Mouse (Mus musculus) neural tube, embryonic 11.5 days (tissue): ENCODE measurements at regions not wholly inside any gene's neighbourhood (a gene's known extent, or its start where the extent isn't known, plus 50 kb on each side); places are given as distances from the start of the nearest gene placed in this dataset.
"Not testable (repeated sequence)": the region's sequence is repeated elsewhere in the genome, so short reads cannot be mapped to it uniquely, and the experiment has no call there.

ENCODE experiments used
- ATAC-seq: fragments of 200-750 bp; cut with Nextera tagmentation; 2 replicates; pipeline ENCODE4 v1.8.0; 2017; ENCODE audit warnings: moderate number of reproducible peaks, mild to moderate bottlenecking, moderate TSS enrichment, moderate library complexity; ENCODE audit not compliant: insufficient read depth, low FRiP score, low TSS enrichment
- DNase-seq: peaks from one replicate; pipeline ENCODE4 v3.0.0-alpha.2; 2015; ENCODE audit warnings: low spot score
- H3K27ac ChIP-seq: fragments of 300-500 bp; sonication (generic); 2 replicates; pipeline ENCODE4 v1.5.1; 2014; ENCODE audit warnings: low read depth, mild to moderate bottlenecking, low read length
- H3K27me3 ChIP-seq: fragments of 300-500 bp; sonication (generic); 2 replicates; pipeline ENCODE4 v1.6.1; 2014; ENCODE audit warnings: mild to moderate bottlenecking, low read length, mixed read lengths; ENCODE audit not compliant: control insufficient read depth, insufficient read depth
- H3K36me3 ChIP-seq: fragments of 300-500 bp; sonication (generic); 2 replicates; pipeline ENCODE4 v1.6.1; 2014; ENCODE audit warnings: mild to moderate bottlenecking, low read length, moderate library complexity, mixed read lengths; ENCODE audit not compliant: control insufficient read depth, insufficient read depth
- H3K4me1 ChIP-seq: fragments of 300-500 bp; sonication (generic); 2 replicates; pipeline ENCODE4 v1.6.1; 2014; ENCODE audit warnings: low read length, mixed read lengths; ENCODE audit not compliant: control insufficient read depth, insufficient read depth
- H3K4me2 ChIP-seq: fragments of 300-500 bp; sonication (generic); 2 replicates; pipeline ENCODE4 v1.6.1; 2014; ENCODE audit warnings: low read depth, mild to moderate bottlenecking, moderate library complexity
- H3K4me3 ChIP-seq: fragments of 300-500 bp; sonication (generic); 2 replicates; pipeline ENCODE4 v1.5.1; 2014; ENCODE audit warnings: low read depth, low read length
- H3K9ac ChIP-seq: fragments of 300-500 bp; sonication (generic); 2 replicates; pipeline ENCODE4 v1.6.1; 2014; ENCODE audit warnings: mild to moderate bottlenecking, low read length
- H3K9me3 ChIP-seq: fragments of 300-500 bp; sonication (generic); 2 replicates; pipeline ENCODE4 v1.6.1; 2016; ENCODE audit warnings: low read length; ENCODE audit not compliant: control insufficient read depth
- WGBS: fragments of 180-500 bp; shearing (Covaris S2); extraction: QIAGEN DNeasy Blood & Tissue Kit; methylation state at CpG from one replicate; pipeline ENCODE4 v1.1.7; 2014; 5-methylcytosine and 5-hydroxymethylcytosine counted together

DNA sequence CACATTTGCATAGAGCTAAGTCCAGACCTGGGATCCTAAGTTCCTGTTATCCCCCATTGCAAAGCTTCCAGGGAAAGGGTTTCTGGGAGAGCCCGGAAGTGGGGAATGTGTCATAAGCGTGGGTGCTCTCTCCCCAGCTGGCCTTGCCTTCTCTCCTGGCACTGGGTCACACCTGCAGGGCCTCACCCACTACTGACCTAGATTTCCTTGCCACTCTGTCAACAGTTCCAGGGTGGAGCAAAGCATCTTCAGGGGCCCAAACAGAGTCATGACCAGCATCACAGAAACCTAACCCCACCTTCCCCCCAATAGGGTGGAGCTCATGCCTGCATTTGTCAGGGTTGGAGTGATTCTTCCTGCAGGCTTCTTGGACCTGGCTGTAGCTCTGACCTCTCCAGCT lies 109.5 kb upstream of the Ywhaq start:
- H3K36me3 ChIP-seq, H3K9me3 ChIP-seq, H3K27me3 ChIP-seq, H3K4me2 ChIP-seq, H3K4me1 ChIP-seq, H3K9ac ChIP-seq, ATAC-seq, H3K27ac ChIP-seq, H3K4me3 ChIP-seq, DNase-seq: not testable (repeated sequence)
- 95% methylated on average over 2 of the region's 2 CpGs for WGBS

DNA sequence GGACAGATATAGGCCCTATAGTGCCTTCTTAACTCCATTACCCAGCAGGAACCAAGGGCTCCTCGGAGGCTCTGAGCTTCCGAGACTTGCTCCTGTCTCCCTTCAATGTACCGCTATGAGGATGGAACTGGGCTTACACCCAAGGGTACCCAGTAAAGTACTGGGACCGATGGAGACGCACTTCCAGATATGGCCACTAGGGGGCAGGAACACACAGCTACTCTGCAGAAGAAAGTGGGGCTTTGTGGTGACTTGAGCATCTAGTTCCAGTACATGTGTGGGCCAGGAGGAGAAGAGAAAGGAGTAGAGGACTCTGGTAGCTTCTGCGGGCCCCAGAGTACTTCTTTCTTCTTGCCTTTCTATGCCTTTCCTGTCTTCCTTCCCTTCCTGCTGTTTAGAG lies 108.1 kb upstream of the Ywhaq start:
- not testable (repeated sequence) for H3K4me1 ChIP-seq, H3K4me3 ChIP-seq, DNase-seq, H3K4me2 ChIP-seq, ATAC-seq, H3K27me3 ChIP-seq, H3K9ac ChIP-seq, H3K9me3 ChIP-seq, H3K27ac ChIP-seq, H3K36me3 ChIP-seq
- WGBS: 42% methylated on average over 6 of the region's 6 CpGs

- WGBS: 51% methylated on average over 3 of the region's 3 CpGs
- Histone ChIP-seq H3K4me1 (no peaks in the 10 kb centered on the region), H3K4me2 (no peak overlapping the region), H3K36me3 (no peaks in the 10 kb centered on the region), H3K9ac (no peak overlapping the region), H3K4me3 (no peak overlapping the region), H3K9me3 (no peaks in the 10 kb centered on the region), H3K27me3 (no peaks in the 10 kb centered on the region), H3K27ac (no peak overlapping the region)
- no peak for DNase-seq
- ATAC-seq: no peak
These were observed 105.2 kb upstream of the Ywhaq start for GRCm38 (mm10) chr12:21522621-21523020.

- WGBS: 62% methylated on average over 3 of the region's 3 CpGs
- no peak overlapping the region for H3K4me3 ChIP-seq
- H3K9ac ChIP-seq: no peak overlapping the region
- H3K36me3 ChIP-seq: no peaks in the 10 kb centered on the region
- no peak for ATAC-seq
- DNase-seq: no peak
- no peaks in the 10 kb centered on the region for H3K4me1 ChIP-seq
- no peaks in the 10 kb centered on the region; the same call in 1 of the 2 replicates for H3K9me3 ChIP-seq
- no peak overlapping the region for H3K4me2 ChIP-seq
- no peak overlapping the region for H3K27ac ChIP-seq
- H3K27me3 ChIP-seq: no peaks in the 10 kb centered on the region
These were observed 101.6 kb upstream of the Ywhaq start for GRCm38 (mm10) chr12:21519058-21519457.

DNA sequence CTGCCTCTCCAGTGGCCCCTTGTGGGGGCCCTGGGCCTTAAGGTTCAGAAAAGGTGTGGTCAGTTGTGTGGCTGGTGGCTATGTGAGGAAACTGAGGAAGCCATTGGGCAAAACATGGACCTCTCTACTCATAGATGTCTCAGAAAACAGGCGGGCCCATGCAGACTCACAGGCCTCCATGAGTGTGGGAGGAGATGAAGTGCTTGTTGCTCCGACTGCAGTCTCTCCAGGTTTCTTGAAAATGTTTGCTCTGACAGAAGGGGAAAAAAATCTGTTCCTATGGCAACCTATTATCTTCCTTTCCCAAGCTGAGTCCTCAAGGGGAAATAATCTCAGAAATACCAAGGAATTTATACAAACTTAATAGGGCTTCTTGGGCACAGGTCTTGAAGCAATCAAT lies 95.3 kb upstream of the Ywhaq start:
- Histone ChIP-seq H3K27me3 (no peaks in the 10 kb centered on the region), H3K4me2 (no peak overlapping the region), H3K4me3 (no peak overlapping the region), H3K27ac (no peak overlapping the region), H3K9ac (no peak overlapping the region), H3K36me3 (no peaks in the 10 kb centered on the region), H3K4me1 (no peaks in the 10 kb centered on the region), H3K9me3 (no peaks in the 10 kb centered on the region; the same call in 1 of the 2 replicates)
- DNase-seq: no peak
- 87% methylated on average over 2 of the region's 2 CpGs for WGBS
- no peak for ATAC-seq

DNA sequence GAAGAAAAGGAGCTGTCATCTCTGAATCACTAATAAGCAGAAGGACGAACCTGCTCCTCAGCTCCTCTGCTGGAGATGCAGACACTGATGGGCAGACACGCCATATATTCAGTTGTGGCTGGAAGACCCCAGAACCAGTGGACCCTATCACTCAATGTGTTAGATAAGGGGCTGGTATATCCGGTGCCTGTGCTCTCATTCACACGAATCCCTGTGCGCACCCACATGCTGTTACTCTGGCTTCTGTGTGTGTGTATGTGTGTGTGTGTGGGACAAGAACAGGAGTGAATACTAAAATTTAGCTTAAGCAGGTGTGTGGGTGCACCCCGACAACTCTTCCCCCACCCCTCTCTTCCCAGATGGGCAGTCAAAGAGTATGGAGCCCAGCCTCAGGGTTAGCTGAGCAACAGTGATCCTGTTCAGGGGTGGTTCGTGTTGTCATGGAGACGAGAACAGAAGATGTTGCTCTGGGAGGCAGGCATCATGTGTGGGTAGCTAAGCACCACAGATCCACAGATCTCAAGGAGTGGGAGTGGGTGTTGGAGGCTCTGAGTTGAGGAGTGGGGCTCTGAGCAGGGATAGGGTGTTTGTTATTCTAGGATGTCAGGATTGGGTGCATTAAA lies 93.7 kb upstream of the Ywhaq start:
- Histone ChIP-seq H3K27me3 (no peaks in the 10 kb centered on the region), H3K9ac (no peak overlapping the region), H3K4me2 (no peak overlapping the region), H3K9me3 (no peaks in the 10 kb centered on the region), H3K27ac (no peak overlapping the region), H3K4me3 (no peak overlapping the region), H3K36me3 (no peaks in the 10 kb centered on the region), H3K4me1 (no peaks in the 10 kb centered on the region)
- DNase-seq (no peak), ATAC-seq (no peak)
- 85% methylated on average over 8 of the region's 8 CpGs for WGBS

DNA sequence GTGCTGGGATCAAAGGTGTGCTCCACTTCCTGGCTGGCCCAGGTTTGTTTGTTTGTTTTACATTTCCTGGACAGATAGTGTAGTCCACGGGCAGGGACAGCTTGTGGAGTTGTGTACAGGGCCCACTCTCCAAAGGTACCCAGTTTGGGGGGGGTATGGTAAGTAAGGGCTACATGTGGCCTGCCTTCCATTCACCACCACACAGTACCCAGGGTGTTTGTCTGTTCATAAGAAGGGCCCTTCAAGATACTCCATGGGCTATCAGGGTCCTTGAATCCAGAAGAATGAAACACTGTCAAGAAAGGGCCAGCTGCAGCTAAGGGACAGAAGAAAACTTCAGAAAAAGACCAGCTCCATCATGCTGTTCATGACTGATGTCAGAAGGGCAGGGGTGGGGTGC lies 89.6 kb upstream of the Ywhaq start:
- no peak overlapping the region for H3K9ac ChIP-seq
- no peaks in the 10 kb centered on the region for H3K4me1 ChIP-seq
- no peaks in the 10 kb centered on the region for H3K36me3 ChIP-seq
- no peak overlapping the region for H3K4me2 ChIP-seq
- WGBS: 68% methylated on average over 1 of the region's 1 CpGs
- no peak overlapping the region for H3K4me3 ChIP-seq
- no peaks in the 10 kb centered on the region for H3K27me3 ChIP-seq
- no peak overlapping the region for H3K27ac ChIP-seq
- no peaks in the 10 kb centered on the region for H3K9me3 ChIP-seq
- no peak for DNase-seq
- ATAC-seq: no peak

- 71% methylated on average over 6 of the region's 6 CpGs for WGBS
- no peaks in the 10 kb centered on the region for H3K4me1 ChIP-seq
- no peak overlapping the region for H3K27ac ChIP-seq
These were observed 88.4 kb upstream of the Ywhaq start for GRCm38 (mm10) chr12:21505731-21506368.

GRCm38 (mm10) chr12:21503250-21503649 lies 85.8 kb upstream of the Ywhaq start:
- no peak overlapping the region for H3K27ac ChIP-seq
- H3K36me3 ChIP-seq: no peaks in the 10 kb centered on the region
- no peak overlapping the region for H3K9ac ChIP-seq
- no peak overlapping the region for H3K4me3 ChIP-seq
- H3K4me1 ChIP-seq: no peaks in the 10 kb centered on the region
- WGBS: 61% methylated on average over 4 of the region's 4 CpGs
- no peaks in the 10 kb centered on the region for H3K9me3 ChIP-seq
- ATAC-seq: no peak
- DNase-seq: no peak
- no peaks in the 10 kb centered on the region for H3K27me3 ChIP-seq
- no peak overlapping the region for H3K4me2 ChIP-seq

More at GRCm38 (mm10) chr12:21505731-21506368, 88.4 kb upstream of the Ywhaq start:
- no peak overlapping the region for H3K4me3 ChIP-seq
- no peak for ATAC-seq
- no peaks in the 10 kb centered on the region for H3K36me3 ChIP-seq
- H3K9ac ChIP-seq: no peak overlapping the region
- H3K27me3 ChIP-seq: no peaks in the 10 kb centered on the region
- DNase-seq: no peak
- no peaks in the 10 kb centered on the region for H3K9me3 ChIP-seq
- no peak overlapping the region for H3K4me2 ChIP-seq
